Mouse (Mus musculus) hindbrain, embryonic 15.5 days (tissue): ENCODE data around the gene Hist3h2ba. TPM values are rescaled to one million over a fixed set of nuclear protein-coding genes. Genes with fewer than 3 reads are reported as not detected.

ENCODE experiments used
- ATAC-seq: fragments of 200-750 bp; cut with Nextera tagmentation; 2 replicates; pipeline ENCODE4 v1.8.0; 2017; ENCODE audit warnings: low read depth, moderate number of reproducible peaks, moderate TSS enrichment; ENCODE audit not compliant: low FRiP score
- H3K27ac ChIP-seq: fragments of 300-500 bp; sonication (generic); replicated peaks from 2 replicates; pipeline ENCODE4 v1.5.1; 2015; ENCODE audit warnings: mild to moderate bottlenecking, inconsistent platforms
- H3K27me3 ChIP-seq: fragments of 300-500 bp; sonication (generic); 2 replicates; pipeline ENCODE4 v1.6.1; 2015; ENCODE audit warnings: control low read depth, inconsistent platforms
- H3K36me3 ChIP-seq: fragments of 300-500 bp; sonication (generic); 2 replicates; pipeline ENCODE4 v1.6.1; 2015; ENCODE audit warnings: control low read depth, inconsistent platforms
- H3K4me1 ChIP-seq: fragments of 300-500 bp; sonication (generic); replicated peaks from 2 replicates; pipeline ENCODE4 v1.6.1; 2015; ENCODE audit warnings: control low read depth, inconsistent platforms
- H3K4me2 ChIP-seq: fragments of 300-500 bp; sonication (generic); 2 replicates; pipeline ENCODE4 v1.6.1; 2015; ENCODE audit warnings: moderate library complexity, mild to moderate bottlenecking, inconsistent platforms
- H3K4me3 ChIP-seq: fragments of 300-500 bp; sonication (generic); 2 replicates; pipeline ENCODE4 v1.5.1; 2015; ENCODE audit warnings: mild to moderate bottlenecking, inconsistent platforms
- H3K9ac ChIP-seq: fragments of 300-500 bp; sonication (generic); 2 replicates; pipeline ENCODE4 v1.6.1; 2015; ENCODE audit warnings: inconsistent platforms
- H3K9me3 ChIP-seq: fragments of 300-500 bp; sonication (generic); 2 replicates; pipeline ENCODE4 v1.6.1; 2016; ENCODE audit warnings: control low read depth, inconsistent platforms
- WGBS: fragments of 180-500 bp; shearing (Covaris S2); methylation state at CpG from one replicate; pipeline ENCODE4 v1.1.7; 2015; 5-methylcytosine and 5-hydroxymethylcytosine counted together
- polyA plus RNA-seq: library from polyadenylated mRNA; unstranded; fragments of >200 nt; fragmentation: Nextera tagmentation; extraction: Ambion mirVana; gene quantifications from 2 replicates; pipeline ENCODE4 v1.2.1, GENCODE M21; 2015

Gene Hist3h2ba
- polyA plus RNA-seq, 1 experiment from 2014 or later, result 230 TPM

- H3K27ac ChIP-seq, result no peak overlapping the region
- no peak overlapping the region for H3K9ac ChIP-seq
- no peaks in the 10 kb centered on the region for H3K9me3 ChIP-seq
- ATAC-seq, result no peak
- H3K4me2 ChIP-seq, result no peak overlapping the region
- no peaks in the 10 kb centered on the region for H3K36me3 ChIP-seq
- no peaks in the 10 kb centered on the region for H3K4me1 ChIP-seq
- H3K4me3 ChIP-seq, result no peak overlapping the region
- WGBS, result 84% methylated on average over 9 of the region's 9 CpGs
- H3K27me3 ChIP-seq, result no peaks in the 10 kb centered on the region
These were observed 26.3 kb upstream of the Hist3h2ba start for GRCm38 (mm10) chr11:58922420-58922819.

GRCm38 (mm10) chr11:58926651-58927050, 22.1 kb upstream of the Hist3h2ba start:
- Histone ChIP-seq H3K9me3 (no peaks in the 10 kb centered on the region), H3K36me3 (peaks cover 9% of the 10 kb centered on the region), H3K4me2 (no peak overlapping the region), H3K9ac (no peak overlapping the region), H3K27me3 (no peaks in the 10 kb centered on the region), H3K4me3 (no peak overlapping the region), H3K27ac (no peak overlapping the region), H3K4me1 (peaks cover 6% of the 10 kb centered on the region; the same call in 1 of the 2 replicates)
- ATAC-seq, result no peak
- WGBS, result 89% methylated on average over 2 of the region's 3 CpGs

GRCm38 (mm10) chr11:58927053-58927452, 21.7 kb upstream of the Hist3h2ba start:
- H3K9ac ChIP-seq, result no peak overlapping the region
- peaks cover 13% of the 10 kb centered on the region for H3K36me3 ChIP-seq
- no peak overlapping the region for H3K4me2 ChIP-seq
- no peak for ATAC-seq
- H3K9me3 ChIP-seq, result no peaks in the 10 kb centered on the region
- WGBS, result 79% methylated on average over 2 of the region's 2 CpGs
- peaks cover 6% of the 10 kb centered on the region; the same call in 1 of the 2 replicates for H3K4me1 ChIP-seq
- H3K4me3 ChIP-seq, result no peak overlapping the region
- no peak overlapping the region for H3K27ac ChIP-seq
- no peaks in the 10 kb centered on the region for H3K27me3 ChIP-seq

- Histone ChIP-seq H3K4me2 (peak overlapping the region; percentile 38), H3K27me3 (no peaks in the 10 kb centered on the region), H3K9ac (no peak overlapping the region), H3K4me1 (peaks cover 6% of the 10 kb centered on the region; the same call in 1 of the 2 replicates), H3K4me3 (no peak overlapping the region), H3K9me3 (no peaks in the 10 kb centered on the region), H3K36me3 (peaks cover 23% of the 10 kb centered on the region), H3K27ac (0 out of 2 replicates have a peak overlapping the region, but pooled peaks have one; percentile 9)
- WGBS, result 34% methylated on average over 20 of the region's 20 CpGs
- ATAC-seq, result peak; percentile 64
These were observed 20.7 kb upstream of the Hist3h2ba start for GRCm38 (mm10) chr11:58927790-58928651.

GRCm38 (mm10) chr11:58929055-58929454, 19.7 kb upstream of the Hist3h2ba start:
- Histone ChIP-seq H3K4me3 (no peak overlapping the region), H3K4me1 (peaks cover 6% of the 10 kb centered on the region; the same call in 1 of the 2 replicates), H3K27me3 (no peaks in the 10 kb centered on the region), H3K9me3 (no peaks in the 10 kb centered on the region), H3K36me3 (peaks cover 32% of the 10 kb centered on the region), H3K27ac (no peak overlapping the region), H3K4me2 (no peak overlapping the region), H3K9ac (no peak overlapping the region)
- no peak for ATAC-seq
- 69% methylated on average over 4 of the region's 4 CpGs for WGBS

- no peak overlapping the region for H3K4me2 ChIP-seq
- no peak for ATAC-seq
- H3K36me3 ChIP-seq, result peaks cover 38% of the 10 kb centered on the region
- no peak overlapping the region for H3K9ac ChIP-seq
- H3K4me3 ChIP-seq, result no peak overlapping the region
- whole genome bisulfite sequencing, result 67% methylated on average over 3 of the region's 3 CpGs
- no peaks in the 10 kb centered on the region for H3K27me3 ChIP-seq
- no peaks in the 10 kb centered on the region for H3K9me3 ChIP-seq
- peaks cover 6% of the 10 kb centered on the region; the same call in 1 of the 2 replicates for H3K4me1 ChIP-seq
- no peak overlapping the region for H3K27ac ChIP-seq
These were observed 19.1 kb upstream of the Hist3h2ba start for GRCm38 (mm10) chr11:58929641-58930040.

GRCm38 (mm10) chr11:58930254-58930653, 18.5 kb upstream of the Hist3h2ba start:
- no peak overlapping the region for H3K27ac ChIP-seq
- 96% methylated on average over 3 of the region's 3 CpGs for WGBS
- no peaks in the 10 kb centered on the region for H3K9me3 ChIP-seq
- H3K4me3 ChIP-seq, result no peak overlapping the region
- no peak overlapping the region for H3K4me2 ChIP-seq
- H3K27me3 ChIP-seq, result no peaks in the 10 kb centered on the region
- ATAC-seq, result no peak
- peaks cover 42% of the 10 kb centered on the region for H3K36me3 ChIP-seq
- H3K9ac ChIP-seq, result no peak overlapping the region
- peaks cover 6% of the 10 kb centered on the region; the same call in 1 of the 2 replicates for H3K4me1 ChIP-seq

GRCm38 (mm10) chr11:58931576-58931975, 17.1 kb upstream of the Hist3h2ba start:
- H3K27ac ChIP-seq, result no peak overlapping the region

GRCm38 (mm10) chr11:58937909-58938308, 10.8 kb upstream of the Hist3h2ba start:
- WGBS, result under 1% methylated on average over 13 of the region's 13 CpGs
- peak overlapping the region; percentile 99 for H3K9ac ChIP-seq
- H3K4me1 ChIP-seq, result peaks cover 34% of the 10 kb centered on the region
- ATAC-seq, result peak; percentile 0; the same call in 1 of the 2 replicates
- H3K27me3 ChIP-seq, result no peaks in the 10 kb centered on the region
- peak overlapping the region; percentile 71 for H3K4me2 ChIP-seq
- peak overlapping the region; percentile 97 for H3K4me3 ChIP-seq
- H3K36me3 ChIP-seq, result peaks cover 35% of the 10 kb centered on the region
- H3K27ac ChIP-seq, result peak overlapping the region; percentile 95
- no peaks in the 10 kb centered on the region for H3K9me3 ChIP-seq

More at GRCm38 (mm10) chr11:58931576-58931975, 17.1 kb upstream of the Hist3h2ba start:
- no peak for ATAC-seq
- H3K9ac ChIP-seq, result no peak overlapping the region
- WGBS, result 83% methylated on average over 4 of the region's 4 CpGs
- H3K9me3 ChIP-seq, result no peaks in the 10 kb centered on the region
- H3K4me1 ChIP-seq, result peaks cover 17% of the 10 kb centered on the region
- peaks cover 53% of the 10 kb centered on the region for H3K36me3 ChIP-seq
- no peaks in the 10 kb centered on the region for H3K27me3 ChIP-seq
- H3K4me2 ChIP-seq, result no peak overlapping the region
- no peak overlapping the region for H3K4me3 ChIP-seq

- Histone ChIP-seq H3K4me2 (peak within 1 kb of the TSS; percentile 71), H3K9ac (peak within 1 kb of the TSS; percentile 99), H3K36me3 (peaks cover 30% of the 10 kb centered on the region), H3K9me3 (no peaks in the 10 kb centered on the region), H3K4me1 (peaks cover 34% of the 10 kb centered on the region), H3K4me3 (peak within 1 kb of the TSS; percentile 97), H3K27ac (peak within 1 kb of the TSS; percentile 95), H3K27me3 (no peaks in the 10 kb centered on the region)
- ATAC-seq, result peak; percentile 96
- WGBS, result under 1% methylated on average over 94 of the region's 95 CpGs
These were observed 10.2 kb upstream of the Hist3h2ba start, which contains the start of gene Rnf187 for GRCm38 (mm10) chr11:58938322-58939087. TSS of gene Rnf187 (minus strand) at chr11:58938916.

GRCm38 (mm10) chr11:58939088-58939439, 9.7 kb upstream of the Hist3h2ba start:
- Histone ChIP-seq H3K27ac (peak overlapping the region; percentile 95), H3K4me1 (peaks cover 34% of the 10 kb centered on the region), H3K9me3 (no peaks in the 10 kb centered on the region), H3K9ac (peak overlapping the region; percentile 99), H3K4me2 (peak overlapping the region; percentile 71), H3K27me3 (no peaks in the 10 kb centered on the region), H3K36me3 (peaks cover 24% of the 10 kb centered on the region), H3K4me3 (peak overlapping the region; percentile 97)
- ATAC-seq, result no peak; the same call in 1 of the 2 replicates
- WGBS, result 11% methylated on average over 6 of the region's 6 CpGs

GRCm38 (mm10) chr11:58944136-58944535, 4.6 kb upstream of the Hist3h2ba start:
- peaks cover 11% of the 10 kb centered on the region for H3K4me1 ChIP-seq
- H3K9ac ChIP-seq, result no peak overlapping the region
- no peak overlapping the region for H3K4me2 ChIP-seq
- H3K27me3 ChIP-seq, result no peaks in the 10 kb centered on the region
- ATAC-seq, result no peak
- WGBS, result 79% methylated on average over 5 of the region's 5 CpGs
- no peak overlapping the region for H3K4me3 ChIP-seq
- H3K36me3 ChIP-seq, result no peaks in the 10 kb centered on the region
- no peaks in the 10 kb centered on the region for H3K9me3 ChIP-seq
- H3K27ac ChIP-seq, result no peak overlapping the region
